Mouse (Mus musculus): ENCODE measurements around the gene Mbnl2. TPM values are rescaled to one million over a fixed set of nuclear protein-coding genes. Genes with fewer than 3 reads are reported as not detected.

Mbnl2 gene
- polyA plus RNA-seq, 1 experiment, result 163 TPM

- peaks cover 27% of the 10 kb centered on the region for H3K4me1 ChIP-seq (ENCODE audit: control insufficient read depth, insufficient read depth, low read length)
- 44% methylated on average over 4 of the region's 4 CpGs for WGBS
- no peak for DNase-seq
- no peak overlapping the region; the same call in 1 of the 2 replicates for H3K27ac ChIP-seq (ENCODE audit: insufficient read depth, low read length)
- no peak for TF ChIP-seq POLR2A (IDR thresholded peaks at IDR 0.05; ENCODE audit: borderline replicate concordance, insufficient read depth, low read length)
- TF ChIP-seq CTCF (IDR thresholded peaks at IDR 0.05; ENCODE audit: borderline replicate concordance, insufficient read depth, low read depth, low read length), result no peak
- no peaks in the 10 kb centered on the region for H3K27me3 ChIP-seq (ENCODE audit: control insufficient read depth, insufficient read depth, low read length)
- no peak overlapping the region for H3K4me3 ChIP-seq (replicated peaks; ENCODE audit: insufficient read depth, low read depth, low read length)
Observed at GRCm38 (mm10) chr14:120300814-120301213, 25.3 kb downstream of the Mbnl2 start.

GRCm38 (mm10) chr14:120302913-120303548 lies 27.6 kb downstream of the Mbnl2 start:
- Histone ChIP-seq H3K27ac (ENCODE audit: insufficient read depth, low read length) (peak overlapping the region; percentile 55), H3K4me1 (ENCODE audit: control insufficient read depth, insufficient read depth, low read length) (peaks cover 23% of the 10 kb centered on the region), H3K4me3 (replicated peaks; ENCODE audit: insufficient read depth, low read depth, low read length) (no peak overlapping the region), H3K27me3 (ENCODE audit: control insufficient read depth, insufficient read depth, low read length) (no peaks in the 10 kb centered on the region)
- WGBS, result 14% methylated on average over 6 of the region's 6 CpGs
- DNase-seq, result peak; percentile 65 to 72
- TF ChIP-seq POLR2A (IDR thresholded peaks at IDR 0.05; ENCODE audit: borderline replicate concordance, insufficient read depth, low read length) (no peak), CTCF (IDR thresholded peaks at IDR 0.05; ENCODE audit: borderline replicate concordance, insufficient read depth, low read depth, low read length) (no peak)

- TF ChIP-seq CTCF (IDR thresholded peaks at IDR 0.05; ENCODE audit: borderline replicate concordance, insufficient read depth, low read depth, low read length), result no peak
- TF ChIP-seq POLR2A (IDR thresholded peaks at IDR 0.05; ENCODE audit: borderline replicate concordance, insufficient read depth, low read length), result no peak
- Histone ChIP-seq H3K27ac (ENCODE audit: insufficient read depth, low read length) (no peak overlapping the region), H3K4me3 (replicated peaks; ENCODE audit: insufficient read depth, low read depth, low read length) (no peak overlapping the region), H3K4me1 (ENCODE audit: control insufficient read depth, insufficient read depth, low read length) (peaks cover 41% of the 10 kb centered on the region), H3K27me3 (ENCODE audit: control insufficient read depth, insufficient read depth, low read length) (no peaks in the 10 kb centered on the region)
- no peak for DNase-seq
- WGBS, result 82% methylated on average over 11 of the region's 11 CpGs
Observed at GRCm38 (mm10) chr14:120306229-120306628, 30.8 kb downstream of the Mbnl2 start.

GRCm38 (mm10) chr14:120307356-120307755 lies 31.9 kb downstream of the Mbnl2 start:
- no peaks in the 10 kb centered on the region for H3K27me3 ChIP-seq (ENCODE audit: control insufficient read depth, insufficient read depth, low read length)
- H3K4me1 ChIP-seq (ENCODE audit: control insufficient read depth, insufficient read depth, low read length), result peaks cover 43% of the 10 kb centered on the region
- TF ChIP-seq CTCF (IDR thresholded peaks at IDR 0.05; ENCODE audit: borderline replicate concordance, insufficient read depth, low read depth, low read length) (no peak), POLR2A (IDR thresholded peaks at IDR 0.05; ENCODE audit: borderline replicate concordance, insufficient read depth, low read length) (no peak)
- no peak overlapping the region for H3K4me3 ChIP-seq (replicated peaks; ENCODE audit: insufficient read depth, low read depth, low read length)
- DNase-seq, result no peak
- 60% methylated on average over 3 of the region's 3 CpGs for WGBS
- no peak overlapping the region for H3K27ac ChIP-seq (ENCODE audit: insufficient read depth, low read length)

GRCm38 (mm10) chr14:120307963-120308362 lies 32.5 kb downstream of the Mbnl2 start:
- 25% methylated on average over 4 of the region's 4 CpGs for WGBS
- Histone ChIP-seq H3K27ac (ENCODE audit: insufficient read depth, low read length) (no peak overlapping the region), H3K27me3 (ENCODE audit: control insufficient read depth, insufficient read depth, low read length) (no peaks in the 10 kb centered on the region), H3K4me1 (ENCODE audit: control insufficient read depth, insufficient read depth, low read length) (peaks cover 46% of the 10 kb centered on the region), H3K4me3 (replicated peaks; ENCODE audit: insufficient read depth, low read depth, low read length) (no peak overlapping the region)
- TF ChIP-seq CTCF (IDR thresholded peaks at IDR 0.05; ENCODE audit: borderline replicate concordance, insufficient read depth, low read depth, low read length) (no peak), POLR2A (IDR thresholded peaks at IDR 0.05; ENCODE audit: borderline replicate concordance, insufficient read depth, low read length) (no peak)
- peak in 1 of 2 experiments; percentile 49 for DNase-seq

- DNase-seq, result no peak
- Histone ChIP-seq H3K4me1 (ENCODE audit: control insufficient read depth, insufficient read depth, low read length) (peaks cover 49% of the 10 kb centered on the region), H3K27me3 (ENCODE audit: control insufficient read depth, insufficient read depth, low read length) (no peaks in the 10 kb centered on the region), H3K4me3 (replicated peaks; ENCODE audit: insufficient read depth, low read depth, low read length) (no peak overlapping the region), H3K27ac (ENCODE audit: insufficient read depth, low read length) (no peak overlapping the region)
- TF ChIP-seq CTCF (IDR thresholded peaks at IDR 0.05; ENCODE audit: borderline replicate concordance, insufficient read depth, low read depth, low read length) (no peak), POLR2A (IDR thresholded peaks at IDR 0.05; ENCODE audit: borderline replicate concordance, insufficient read depth, low read length) (no peak)
- 82% methylated on average over 6 of the region's 6 CpGs for WGBS
Observed at GRCm38 (mm10) chr14:120309691-120310090, 34.2 kb downstream of the Mbnl2 start.

GRCm38 (mm10) chr14:120311330-120312097 lies 36.0 kb downstream of the Mbnl2 start:
- peaks cover 54% of the 10 kb centered on the region for H3K4me1 ChIP-seq (ENCODE audit: control insufficient read depth, insufficient read depth, low read length)
- WGBS, result 34% methylated on average over 12 of the region's 12 CpGs
- H3K27me3 ChIP-seq (ENCODE audit: control insufficient read depth, insufficient read depth, low read length), result no peaks in the 10 kb centered on the region
- H3K27ac ChIP-seq (ENCODE audit: insufficient read depth, low read length), result peak overlapping the region; percentile 51
- DNase-seq, result no peak
- no peak for TF ChIP-seq POLR2A (IDR thresholded peaks at IDR 0.05; ENCODE audit: borderline replicate concordance, insufficient read depth, low read length)
- no peak for TF ChIP-seq CTCF (IDR thresholded peaks at IDR 0.05; ENCODE audit: borderline replicate concordance, insufficient read depth, low read depth, low read length)
- no peak overlapping the region for H3K4me3 ChIP-seq (replicated peaks; ENCODE audit: insufficient read depth, low read depth, low read length)
